Mouse (Mus musculus): ENCODE measurements at regions not wholly inside any gene's neighbourhood (a gene's known extent, or its start where the extent isn't known, plus 50 kb on each side); places are given as distances from the start of the nearest gene placed in this dataset.

GRCm38 (mm10) chr5:129409440-129410004, 91.5 kb upstream of the Sfswap start:
- H3K9ac ChIP-seq (replicated peaks), result no peak overlapping the region
- no peak for TF ChIP-seq EP300 (IDR thresholded peaks at IDR 0.05; ENCODE audit: low read depth)
- no peak for TF ChIP-seq CTCF (IDR thresholded peaks at IDR 0.05; ENCODE audit: low read depth)
- no peaks in the 10 kb centered on the region for H3K36me3 ChIP-seq (replicated peaks; ENCODE audit: control insufficient read depth, insufficient read depth, low read depth)
- no peaks in the 10 kb centered on the region for H3K9me3 ChIP-seq (ENCODE audit: control insufficient read depth, low read length)
- no peaks in the 10 kb centered on the region for H3K4me1 ChIP-seq (replicated peaks; ENCODE audit: control insufficient read depth in 2 of 2, insufficient read depth in 2 of 2, low read length in 1 of 2)
- ATAC-seq (ENCODE audit: insufficient read depth), result no peak
- DNase-seq (ENCODE audit: low read depth in 3 of 3, low spot score in 3 of 3), result no peak
- H3K4me2 ChIP-seq (ENCODE audit: low read depth), result no peak overlapping the region
- no peak overlapping the region for H3K27ac ChIP-seq
- no peak overlapping the region for H3K4me3 ChIP-seq (ENCODE audit: insufficient read depth in 1 of 2, low read depth in 2 of 2, low read length in 2 of 2)
- 62% methylated on average over 14 of the region's 14 CpGs for WGBS (ENCODE audit: insufficient replicate concordance)
- H3K27me3 ChIP-seq (ENCODE audit: control insufficient read depth, insufficient read depth, low read length), result no peaks in the 10 kb centered on the region

GRCm38 (mm10) chr5:129412161-129412560, 88.9 kb upstream of the Sfswap start:
- TF ChIP-seq CTCF (IDR thresholded peaks at IDR 0.05; ENCODE audit: low read depth) (no peak), EP300 (IDR thresholded peaks at IDR 0.05; ENCODE audit: low read depth) (no peak)
- WGBS (ENCODE audit: insufficient replicate concordance), result 75% methylated on average over 6 of the region's 6 CpGs
- DNase-seq (ENCODE audit: low read depth in 3 of 3, low spot score in 3 of 3), result no peak

GRCm38 (mm10) chr5:129414960-129415706, 85.9 kb upstream of the Sfswap start:
- Histone ChIP-seq H3K9ac (replicated peaks) (no peak overlapping the region), H3K4me1 (replicated peaks; ENCODE audit: control insufficient read depth in 2 of 2, insufficient read depth in 2 of 2, low read length in 1 of 2) (no peaks in the 10 kb centered on the region), H3K9me3 (ENCODE audit: control insufficient read depth, low read length) (no peaks in the 10 kb centered on the region), H3K27ac (no peak overlapping the region), H3K27me3 (ENCODE audit: control insufficient read depth, insufficient read depth, low read length) (no peaks in the 10 kb centered on the region), H3K36me3 (replicated peaks; ENCODE audit: control insufficient read depth, insufficient read depth, low read depth) (no peaks in the 10 kb centered on the region), H3K4me2 (ENCODE audit: low read depth) (no peak overlapping the region), H3K4me3 (ENCODE audit: insufficient read depth in 1 of 2, low read depth in 2 of 2, low read length in 2 of 2) (no peak overlapping the region)
- ATAC-seq (ENCODE audit: insufficient read depth) (no peak), DNase-seq (ENCODE audit: low read depth in 3 of 3, low spot score in 3 of 3) (no peak)
- no peak for TF ChIP-seq CTCF (IDR thresholded peaks at IDR 0.05; ENCODE audit: low read depth)
- TF ChIP-seq EP300 (IDR thresholded peaks at IDR 0.05; ENCODE audit: low read depth), result no peak
- 33% methylated on average over 12 of the region's 12 CpGs for WGBS (ENCODE audit: insufficient replicate concordance)

More at GRCm38 (mm10) chr5:129412161-129412560, 88.9 kb upstream of the Sfswap start:
- no peak overlapping the region for H3K4me2 ChIP-seq (ENCODE audit: low read depth)
- no peak overlapping the region for H3K27ac ChIP-seq
- no peaks in the 10 kb centered on the region for H3K36me3 ChIP-seq (replicated peaks; ENCODE audit: control insufficient read depth, insufficient read depth, low read depth)
- no peaks in the 10 kb centered on the region for H3K4me1 ChIP-seq (replicated peaks; ENCODE audit: control insufficient read depth in 2 of 2, insufficient read depth in 2 of 2, low read length in 1 of 2)
- no peaks in the 10 kb centered on the region for H3K27me3 ChIP-seq (ENCODE audit: control insufficient read depth, insufficient read depth, low read length)
- ATAC-seq (ENCODE audit: insufficient read depth), result no peak
- no peak overlapping the region for H3K9ac ChIP-seq (replicated peaks)
- H3K4me3 ChIP-seq (ENCODE audit: insufficient read depth in 1 of 2, low read depth in 2 of 2, low read length in 2 of 2), result no peak overlapping the region
- H3K9me3 ChIP-seq (ENCODE audit: control insufficient read depth, low read length), result no peaks in the 10 kb centered on the region

- ATAC-seq (ENCODE audit: insufficient read depth), result no peak
- no peaks in the 10 kb centered on the region for H3K36me3 ChIP-seq (replicated peaks; ENCODE audit: control insufficient read depth, insufficient read depth, low read depth)
- DNase-seq (ENCODE audit: low read depth in 3 of 3, low spot score in 3 of 3), result no peak
- H3K9me3 ChIP-seq (ENCODE audit: control insufficient read depth, low read length), result no peaks in the 10 kb centered on the region
- 32% methylated on average over 3 of the region's 3 CpGs for WGBS (ENCODE audit: insufficient replicate concordance)
- no peak for TF ChIP-seq CTCF (IDR thresholded peaks at IDR 0.05; ENCODE audit: low read depth)
- no peak for TF ChIP-seq EP300 (IDR thresholded peaks at IDR 0.05; ENCODE audit: low read depth)
- H3K4me1 ChIP-seq (replicated peaks; ENCODE audit: control insufficient read depth in 2 of 2, insufficient read depth in 2 of 2, low read length in 1 of 2), result no peaks in the 10 kb centered on the region
- no peak overlapping the region for H3K9ac ChIP-seq (replicated peaks)
- H3K27ac ChIP-seq, result no peak overlapping the region
- no peak overlapping the region for H3K4me3 ChIP-seq (ENCODE audit: insufficient read depth in 1 of 2, low read depth in 2 of 2, low read length in 2 of 2)
- no peaks in the 10 kb centered on the region for H3K27me3 ChIP-seq (ENCODE audit: control insufficient read depth, insufficient read depth, low read length)
- H3K4me2 ChIP-seq (ENCODE audit: low read depth), result no peak overlapping the region
Measured at GRCm38 (mm10) chr5:129416425-129416824, 84.6 kb upstream of the Sfswap start.

- no peak overlapping the region for H3K4me3 ChIP-seq (ENCODE audit: insufficient read depth in 1 of 2, low read depth in 2 of 2, low read length in 2 of 2)
- no peak for ATAC-seq (ENCODE audit: insufficient read depth)
- no peak for DNase-seq (ENCODE audit: low read depth in 3 of 3, low spot score in 3 of 3)
Measured at GRCm38 (mm10) chr5:129417516-129417915, 83.5 kb upstream of the Sfswap start.

More at GRCm38 (mm10) chr5:129417516-129417915, 83.5 kb upstream of the Sfswap start:
- no peak for TF ChIP-seq CTCF (IDR thresholded peaks at IDR 0.05; ENCODE audit: low read depth)
- TF ChIP-seq EP300 (IDR thresholded peaks at IDR 0.05; ENCODE audit: low read depth), result no peak
- no peaks in the 10 kb centered on the region for H3K9me3 ChIP-seq (ENCODE audit: control insufficient read depth, low read length)
- no peak overlapping the region for H3K4me2 ChIP-seq (ENCODE audit: low read depth)
- no peaks in the 10 kb centered on the region for H3K27me3 ChIP-seq (ENCODE audit: control insufficient read depth, insufficient read depth, low read length)
- H3K9ac ChIP-seq (replicated peaks), result no peak overlapping the region
- H3K36me3 ChIP-seq (replicated peaks; ENCODE audit: control insufficient read depth, insufficient read depth, low read depth), result no peaks in the 10 kb centered on the region
- H3K27ac ChIP-seq, result no peak overlapping the region
- WGBS (ENCODE audit: insufficient replicate concordance), result 64% methylated on average over 3 of the region's 3 CpGs
- H3K4me1 ChIP-seq (replicated peaks; ENCODE audit: control insufficient read depth in 2 of 2, insufficient read depth in 2 of 2, low read length in 1 of 2), result no peaks in the 10 kb centered on the region

All from liver, embryonic 14.5 days (tissue).